Mouse (Mus musculus): ENCODE data around the gene Man2a1. TPM values are rescaled to one million over a fixed set of nuclear protein-coding genes. Genes with fewer than 3 reads are reported as not detected.
"Not testable (repeated sequence)": the region's sequence is repeated elsewhere in the genome, so short reads cannot be mapped to it uniquely, and the experiment has no call there.

Man2a1 gene
- polyA plus RNA-seq, 1 experiment from 2014 or later, result 4.1 TPM

DNA sequence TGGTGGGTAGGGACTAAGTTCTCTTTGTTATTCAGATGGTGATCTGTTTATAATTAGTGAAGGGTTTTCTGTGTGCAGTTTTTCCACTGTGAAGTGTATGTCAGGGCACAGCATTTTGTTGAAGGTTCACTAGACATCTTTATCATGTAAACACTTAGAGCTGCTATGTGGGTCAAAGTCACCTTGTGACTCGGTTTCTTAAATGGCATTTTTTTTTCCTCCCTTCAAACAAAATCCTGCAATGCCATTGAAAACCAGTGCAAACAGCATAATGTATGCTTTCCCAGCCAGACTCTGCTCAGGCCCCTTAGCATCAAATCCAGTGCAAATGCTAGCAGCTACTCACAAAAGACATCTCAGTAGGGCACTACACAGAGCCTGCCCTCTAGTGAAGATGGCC lies 148.6 kb downstream of the Man2a1 start:
- ATAC-seq, result no peak
- no peaks in the 10 kb centered on the region for H3K9me3 ChIP-seq (ENCODE audit: control insufficient read depth, low read length)
- WGBS, result 54% methylated on average over 1 of the region's 1 CpGs
- H3K27me3 ChIP-seq (replicated peaks; ENCODE audit: control insufficient read depth, insufficient read depth, low read length), result no peaks in the 10 kb centered on the region
- no peaks in the 10 kb centered on the region for H3K4me1 ChIP-seq (ENCODE audit: control insufficient read depth, insufficient read depth, low read depth, low read length)
- no peak overlapping the region for H3K9ac ChIP-seq (ENCODE audit: low read depth, low read length)
- no peak overlapping the region for H3K4me3 ChIP-seq (ENCODE audit: low read length)
- no peak overlapping the region for H3K27ac ChIP-seq (ENCODE audit: low read depth, low read length)
- no peak overlapping the region for H3K4me2 ChIP-seq (ENCODE audit: low read length)
- H3K36me3 ChIP-seq (ENCODE audit: control insufficient read depth, insufficient read depth, low read length), result no peaks in the 10 kb centered on the region

- Histone ChIP-seq H3K9ac (ENCODE audit: low read depth, low read length) (no peak overlapping the region), H3K4me3 (ENCODE audit: low read length) (no peak overlapping the region)
Measured at GRCm38 (mm10) chr17:64751249-64751648, 150.7 kb downstream of the Man2a1 start.

DNA sequence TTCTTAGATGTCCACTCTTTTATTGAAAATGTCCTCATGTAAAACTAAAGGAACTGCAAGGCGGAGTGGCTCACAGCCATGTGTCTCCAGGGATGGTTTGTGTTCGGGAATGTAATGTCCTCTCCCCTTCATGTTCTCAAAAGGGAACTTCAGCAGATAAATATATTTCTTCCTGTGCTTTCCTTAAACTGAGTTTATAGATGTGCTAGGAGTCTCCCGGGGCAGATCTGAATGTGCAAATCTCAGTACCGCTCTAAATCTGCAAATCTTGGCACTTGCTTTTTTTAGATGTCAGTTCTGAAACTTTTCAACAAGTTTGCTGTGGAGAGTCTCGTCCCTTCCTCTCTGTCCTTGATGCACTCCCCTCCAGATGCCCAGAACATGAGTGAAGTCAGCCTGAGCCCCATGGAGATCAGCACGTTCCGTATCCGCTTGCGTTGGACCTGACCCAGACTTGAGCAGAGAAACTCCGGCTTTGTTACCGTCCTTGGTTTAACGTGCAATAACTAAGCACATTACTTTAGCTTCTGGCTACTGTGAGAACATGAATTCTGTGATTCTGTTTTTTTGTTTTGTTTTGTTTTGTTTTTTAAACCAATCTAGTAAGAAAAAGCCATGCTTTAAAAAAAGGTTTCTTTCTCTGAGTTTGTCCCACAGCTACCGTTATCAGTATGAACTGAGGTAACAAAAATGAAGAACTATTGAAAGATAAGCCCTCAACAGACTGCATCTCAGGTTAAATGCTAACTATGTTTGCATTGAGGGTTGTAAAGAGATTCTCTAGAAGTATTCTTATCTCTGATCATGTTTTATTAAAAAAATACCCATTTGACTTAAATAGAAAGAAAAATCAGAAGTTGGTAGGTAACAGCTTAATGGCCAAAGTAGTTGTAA lies 151.8 kb downstream of the Man2a1 start:
- H3K36me3 ChIP-seq (ENCODE audit: control insufficient read depth, insufficient read depth, low read length), result no peaks in the 10 kb centered on the region
- no peaks in the 10 kb centered on the region for H3K9me3 ChIP-seq (ENCODE audit: control insufficient read depth, low read length)
- ATAC-seq, result no peak
- 88% methylated on average over 13 of the region's 13 CpGs for WGBS
- no peaks in the 10 kb centered on the region for H3K4me1 ChIP-seq (ENCODE audit: control insufficient read depth, insufficient read depth, low read depth, low read length)
- no peak overlapping the region for H3K27ac ChIP-seq (ENCODE audit: low read depth, low read length)
- no peak overlapping the region for H3K9ac ChIP-seq (ENCODE audit: low read depth, low read length)
- no peaks in the 10 kb centered on the region for H3K27me3 ChIP-seq (replicated peaks; ENCODE audit: control insufficient read depth, insufficient read depth, low read length)
- no peak overlapping the region for H3K4me2 ChIP-seq (ENCODE audit: low read length)
- H3K4me3 ChIP-seq (ENCODE audit: low read length), result no peak overlapping the region

More at GRCm38 (mm10) chr17:64751249-64751648, 150.7 kb downstream of the Man2a1 start:
- no peak for ATAC-seq
- Histone ChIP-seq H3K9me3 (ENCODE audit: control insufficient read depth, low read length) (no peaks in the 10 kb centered on the region), H3K4me1 (ENCODE audit: control insufficient read depth, insufficient read depth, low read depth, low read length) (no peaks in the 10 kb centered on the region), H3K36me3 (ENCODE audit: control insufficient read depth, insufficient read depth, low read length) (no peaks in the 10 kb centered on the region), H3K4me2 (ENCODE audit: low read length) (no peak overlapping the region), H3K27ac (ENCODE audit: low read depth, low read length) (no peak overlapping the region), H3K27me3 (replicated peaks; ENCODE audit: control insufficient read depth, insufficient read depth, low read length) (no peaks in the 10 kb centered on the region)
- 94% methylated on average over 5 of the region's 5 CpGs for WGBS

DNA sequence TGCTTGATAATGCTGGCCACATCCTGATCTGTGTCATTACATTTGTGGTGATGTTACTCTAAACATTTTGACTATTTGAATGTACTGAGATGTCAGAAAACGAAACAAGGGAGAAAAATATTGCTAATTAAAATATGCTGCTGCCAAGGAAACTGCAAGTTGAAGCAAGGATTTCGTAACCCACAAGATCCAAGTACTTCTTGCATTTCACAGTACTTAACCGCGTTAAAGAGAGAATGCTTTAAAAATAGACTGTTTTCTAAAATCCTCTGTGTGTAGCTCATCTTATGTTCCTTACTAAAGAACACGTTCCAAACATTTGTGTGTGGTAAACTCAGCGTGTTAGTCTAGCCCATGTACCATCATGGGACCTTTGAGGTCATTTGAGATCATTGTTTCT lies 153.0 kb downstream of the Man2a1 start:
- Histone ChIP-seq H3K27me3 (replicated peaks; ENCODE audit: control insufficient read depth, insufficient read depth, low read length) (no peaks in the 10 kb centered on the region), H3K27ac (ENCODE audit: low read depth, low read length) (no peak overlapping the region), H3K9me3 (ENCODE audit: control insufficient read depth, low read length) (no peaks in the 10 kb centered on the region), H3K4me2 (ENCODE audit: low read length) (no peak overlapping the region), H3K4me1 (ENCODE audit: control insufficient read depth, insufficient read depth, low read depth, low read length) (no peaks in the 10 kb centered on the region), H3K36me3 (ENCODE audit: control insufficient read depth, insufficient read depth, low read length) (no peaks in the 10 kb centered on the region), H3K4me3 (ENCODE audit: low read length) (no peak overlapping the region), H3K9ac (ENCODE audit: low read depth, low read length) (no peak overlapping the region)
- 88% methylated on average over 6 of the region's 6 CpGs for WGBS
- ATAC-seq, result no peak

- H3K9ac ChIP-seq (ENCODE audit: low read depth, low read length), result no peak overlapping the region
- H3K4me1 ChIP-seq (ENCODE audit: control insufficient read depth, insufficient read depth, low read depth, low read length), result no peaks in the 10 kb centered on the region
- H3K27me3 ChIP-seq (replicated peaks; ENCODE audit: control insufficient read depth, insufficient read depth, low read length), result no peaks in the 10 kb centered on the region
- no peak overlapping the region for H3K27ac ChIP-seq (ENCODE audit: low read depth, low read length)
- H3K4me3 ChIP-seq (ENCODE audit: low read length), result no peak overlapping the region
- 76% methylated on average over 9 of the region's 9 CpGs for WGBS
- H3K9me3 ChIP-seq (ENCODE audit: control insufficient read depth, low read length), result no peaks in the 10 kb centered on the region
- H3K4me2 ChIP-seq (ENCODE audit: low read length), result no peak overlapping the region
- no peak for ATAC-seq
- no peaks in the 10 kb centered on the region for H3K36me3 ChIP-seq (ENCODE audit: control insufficient read depth, insufficient read depth, low read length)
Measured at GRCm38 (mm10) chr17:64754142-64754863, 153.8 kb downstream of the Man2a1 start.

DNA sequence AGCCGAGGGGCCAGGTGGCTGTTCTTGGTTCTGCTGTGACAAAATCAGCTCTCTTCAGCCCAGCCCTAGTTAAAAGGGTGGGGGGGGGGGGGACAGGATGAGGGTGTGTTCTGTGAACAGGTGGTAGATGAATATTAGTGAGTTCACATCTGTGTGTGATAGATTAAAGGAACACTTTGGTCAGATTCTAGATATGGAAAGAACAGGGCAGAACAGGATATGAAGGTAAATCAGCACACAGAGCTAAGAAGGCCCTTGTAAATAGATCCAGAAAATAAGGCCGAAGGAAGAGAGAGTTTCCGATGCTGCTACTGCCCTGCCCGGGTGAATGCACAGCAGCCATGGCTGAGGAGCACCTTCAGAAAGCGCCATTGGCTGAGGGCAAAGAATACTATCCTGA lies 154.7 kb downstream of the Man2a1 start:
- no peak for ATAC-seq
- H3K4me2 ChIP-seq (ENCODE audit: low read length), result no peak overlapping the region
- no peaks in the 10 kb centered on the region for H3K4me1 ChIP-seq (ENCODE audit: control insufficient read depth, insufficient read depth, low read depth, low read length)
- no peaks in the 10 kb centered on the region for H3K36me3 ChIP-seq (ENCODE audit: control insufficient read depth, insufficient read depth, low read length)
- H3K9me3 ChIP-seq (ENCODE audit: control insufficient read depth, low read length), result no peaks in the 10 kb centered on the region
- H3K27me3 ChIP-seq (replicated peaks; ENCODE audit: control insufficient read depth, insufficient read depth, low read length), result no peaks in the 10 kb centered on the region
- WGBS, result 81% methylated on average over 5 of the region's 5 CpGs
- H3K27ac ChIP-seq (ENCODE audit: low read depth, low read length), result no peak overlapping the region
- no peak overlapping the region for H3K9ac ChIP-seq (ENCODE audit: low read depth, low read length)
- no peak overlapping the region for H3K4me3 ChIP-seq (ENCODE audit: low read length)

DNA sequence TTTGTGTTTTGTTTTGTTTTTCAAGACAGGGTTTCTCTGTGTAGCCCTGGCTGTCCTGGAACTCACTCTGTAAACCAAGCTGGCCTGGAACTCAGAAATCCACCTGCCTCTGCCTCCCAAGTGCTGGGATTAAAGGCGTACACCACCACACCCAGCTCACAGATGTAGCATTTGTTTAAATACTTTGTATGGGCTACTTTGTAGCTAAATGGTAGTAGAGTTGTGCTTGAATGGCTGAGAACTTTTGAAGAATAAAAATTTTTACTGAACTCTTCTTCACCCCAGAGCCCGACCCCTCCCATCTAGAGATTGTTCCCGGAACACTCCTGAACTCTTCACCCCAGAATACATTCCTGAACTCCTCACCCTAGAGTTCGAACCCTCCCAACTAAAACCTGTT lies 162.1 kb downstream of the Man2a1 start:
- not testable (repeated sequence) for H3K4me3 ChIP-seq (ENCODE audit: low read length); H3K36me3 ChIP-seq (ENCODE audit: control insufficient read depth, insufficient read depth, low read length); H3K27me3 ChIP-seq (replicated peaks; ENCODE audit: control insufficient read depth, insufficient read depth, low read length); H3K4me2 ChIP-seq (ENCODE audit: low read length); H3K9me3 ChIP-seq (ENCODE audit: control insufficient read depth, low read length); H3K4me1 ChIP-seq (ENCODE audit: control insufficient read depth, insufficient read depth, low read depth, low read length); H3K9ac ChIP-seq (ENCODE audit: low read depth, low read length); ATAC-seq; H3K27ac ChIP-seq (ENCODE audit: low read depth, low read length)
- 87% methylated on average over 4 of the region's 4 CpGs for WGBS

GRCm38 (mm10) chr17:64763491-64763890 lies 163.0 kb downstream of the Man2a1 start:
- ATAC-seq, result no peak
- H3K36me3 ChIP-seq (ENCODE audit: control insufficient read depth, insufficient read depth, low read length), result no peaks in the 10 kb centered on the region
- no peaks in the 10 kb centered on the region for H3K27me3 ChIP-seq (replicated peaks; ENCODE audit: control insufficient read depth, insufficient read depth, low read length)
- no peak overlapping the region for H3K4me3 ChIP-seq (ENCODE audit: low read length)
- 97% methylated on average over 4 of the region's 4 CpGs for WGBS
- H3K9me3 ChIP-seq (ENCODE audit: control insufficient read depth, low read length), result no peaks in the 10 kb centered on the region
- no peak overlapping the region for H3K27ac ChIP-seq (ENCODE audit: low read depth, low read length)
- H3K4me2 ChIP-seq (ENCODE audit: low read length), result no peak overlapping the region
- H3K9ac ChIP-seq (ENCODE audit: low read depth, low read length), result no peak overlapping the region
- no peaks in the 10 kb centered on the region for H3K4me1 ChIP-seq (ENCODE audit: control insufficient read depth, insufficient read depth, low read depth, low read length)
